Mouse (Mus musculus): ENCODE measurements around the gene Cdh16.
"Not testable (repeated sequence)": the region's sequence is repeated elsewhere in the genome, so short reads cannot be mapped to it uniquely, and the experiment has no call there.

Gene Cdh16

GRCm38 (mm10) chr8:104624161-104624560, at the start of gene Cdh16:
Cdh16 (minus strand) TSS chr8:104624396.
- no peak for DNase-seq (ENCODE audit: low read depth)

DNA sequence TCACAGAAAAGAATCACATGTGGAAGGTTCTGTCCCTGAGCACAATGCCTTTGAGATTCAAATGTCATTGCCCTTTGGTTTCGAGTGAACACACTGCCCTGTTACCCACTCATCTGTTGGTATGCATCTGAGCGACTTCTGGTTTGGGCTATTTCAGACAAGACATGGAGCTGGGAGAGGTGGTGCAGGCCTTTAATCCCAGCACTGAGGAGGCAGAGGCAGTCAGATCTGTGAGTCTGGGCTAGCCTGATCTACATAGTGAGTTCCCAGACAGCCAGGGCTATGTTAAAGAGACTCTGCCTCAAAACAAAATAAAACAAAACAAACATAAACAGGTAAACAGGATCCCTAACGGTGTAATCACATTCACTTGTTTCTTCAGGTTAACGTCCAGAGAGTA, 31.4 kb upstream of the Cdh16 start:
- no peak for DNase-seq (ENCODE audit: low read depth)

DNA sequence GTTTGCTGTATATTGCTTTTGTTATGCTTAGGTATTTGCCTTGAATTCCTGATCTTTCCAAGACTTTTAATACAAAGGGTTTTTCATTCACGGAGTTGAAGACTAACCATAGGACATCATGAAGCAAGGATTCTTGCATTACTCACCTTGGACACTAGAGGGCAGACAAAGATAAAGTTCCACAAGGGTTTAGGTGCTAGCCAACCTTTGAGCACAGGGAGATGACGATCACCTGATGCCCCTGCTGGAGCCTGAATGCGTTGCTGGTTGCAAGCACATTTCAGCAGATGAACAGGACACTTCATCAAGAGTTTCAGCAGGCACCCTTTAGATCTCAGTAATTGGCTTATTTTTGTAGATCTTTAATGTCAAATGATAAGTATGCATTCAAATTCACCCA, 30.8 kb upstream of the Cdh16 start:
- DNase-seq (ENCODE audit: low read depth), result peak; percentile 89

- DNase-seq (ENCODE audit: low read depth), result not testable (repeated sequence)
Measured at GRCm38 (mm10) chr8:104644187-104644586, 20.0 kb upstream of the Cdh16 start.

GRCm38 (mm10) chr8:104642324-104642654, 18.1 kb upstream of the Cdh16 start:
- no peak for DNase-seq (ENCODE audit: low read depth)

GRCm38 (mm10) chr8:104641426-104642323, 17.5 kb upstream of the Cdh16 start, which contains the start of gene Ciao2b:
Ciao2b (minus strand) TSS chr8:104641965.
- peak; percentile 88 for DNase-seq (ENCODE audit: low read depth)

DNA sequence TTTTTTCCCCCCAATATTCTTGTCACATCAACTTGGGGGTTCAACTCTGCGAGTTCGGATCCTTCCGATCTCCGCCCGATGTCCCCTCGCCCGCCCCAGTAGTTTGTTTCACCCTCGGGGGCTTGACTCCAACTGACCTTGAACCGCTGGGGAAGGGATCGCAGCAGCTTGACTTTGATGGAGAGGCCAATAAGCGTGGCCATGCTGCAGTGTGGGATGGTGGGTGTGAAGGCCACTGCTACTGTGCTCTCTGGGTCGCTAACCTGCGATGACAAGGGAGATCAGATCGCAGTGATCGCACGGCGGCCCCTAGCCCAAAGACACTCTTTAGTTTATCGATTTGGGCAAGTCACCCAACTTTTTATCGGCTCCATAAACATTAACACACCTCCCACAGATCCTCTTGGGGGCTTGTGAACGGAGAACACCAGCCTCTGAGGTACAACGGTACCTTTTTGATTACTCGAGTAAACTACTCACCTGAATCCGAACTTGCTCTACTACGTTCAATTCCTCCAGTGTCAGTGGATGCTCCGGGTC, 16.7 kb upstream of the Cdh16 start:
- DNase-seq (ENCODE audit: low read depth), result no peak

DNA sequence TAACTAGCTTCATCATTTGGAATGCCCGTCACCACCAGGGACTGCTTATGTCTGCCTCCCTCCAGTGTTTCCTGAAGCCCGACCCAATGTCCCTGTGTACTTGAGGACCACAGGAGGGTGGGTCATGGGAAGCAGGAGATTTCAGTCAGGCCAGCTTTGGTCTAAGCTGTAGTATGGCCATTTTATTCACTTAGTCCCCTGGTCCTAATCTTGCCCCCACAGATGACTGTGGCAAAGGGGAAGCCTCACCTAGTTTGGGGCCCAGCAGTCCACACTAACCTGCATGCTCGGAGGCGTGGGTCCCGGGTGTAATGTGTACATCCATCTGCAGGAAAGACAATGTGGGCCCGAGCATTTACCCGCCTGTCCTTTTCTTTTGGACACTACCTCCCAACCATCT, 16.0 kb upstream of the Cdh16 start:
- no peak for DNase-seq (ENCODE audit: low read depth)

- DNase-seq (ENCODE audit: low read depth), result peak; percentile 32
Measured at GRCm38 (mm10) chr8:104638010-104638409, 13.8 kb upstream of the Cdh16 start.

- no peak for DNase-seq (ENCODE audit: low read depth)
Measured at GRCm38 (mm10) chr8:104635004-104635710, 11.0 kb upstream of the Cdh16 start.

- no peak for DNase-seq (ENCODE audit: low read depth)
Measured at GRCm38 (mm10) chr8:104633156-104633744, 9.1 kb upstream of the Cdh16 start.

- DNase-seq (ENCODE audit: low read depth), result no peak
Measured at GRCm38 (mm10) chr8:104632486-104632885, 8.3 kb upstream of the Cdh16 start.

GRCm38 (mm10) chr8:104631975-104632374, 7.8 kb upstream of the Cdh16 start:
- no peak for DNase-seq (ENCODE audit: low read depth)

DNA sequence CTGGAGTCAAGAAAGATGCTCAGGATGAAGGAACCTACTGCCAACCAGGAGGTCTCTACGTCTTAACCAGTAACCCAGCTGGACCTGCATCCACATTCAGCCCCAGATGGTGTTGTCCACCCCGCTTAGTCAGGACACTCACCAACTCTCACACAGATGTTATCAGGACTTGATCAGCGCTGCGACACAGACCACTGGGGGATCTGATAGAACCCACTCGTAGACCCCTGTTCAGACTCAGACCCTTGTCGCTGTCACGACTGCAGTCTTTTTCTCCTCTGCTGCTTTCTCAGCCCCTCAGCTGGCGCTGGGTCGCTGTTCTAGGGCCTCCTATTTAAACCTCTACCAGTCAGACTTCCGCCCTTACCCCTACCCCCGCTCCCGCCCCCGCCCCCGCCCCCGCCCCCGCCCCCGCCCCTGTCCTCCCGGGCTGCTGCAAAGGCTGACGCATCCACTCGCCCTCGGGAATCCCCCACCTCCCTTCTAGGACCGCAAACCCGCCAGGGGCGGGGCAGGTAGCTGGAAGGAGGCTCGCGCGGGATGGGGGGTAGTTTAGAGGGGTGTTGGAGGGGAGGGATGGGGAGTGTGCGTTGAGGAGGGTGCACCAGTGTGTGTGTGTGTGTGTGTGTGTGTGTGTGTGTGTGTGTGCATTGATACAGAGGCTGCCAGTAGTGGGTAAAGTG, 6.9 kb upstream of the Cdh16 start, which contains the start of gene Rrad:
TSS of gene Rrad (minus strand) at position 347 of the 683 bp plus-strand sequence.
- peak; percentile 75 for DNase-seq (ENCODE audit: low read depth)

- no peak for DNase-seq (ENCODE audit: low read depth)
Measured at GRCm38 (mm10) chr8:104630574-104630973, 6.4 kb upstream of the Cdh16 start.

DNA sequence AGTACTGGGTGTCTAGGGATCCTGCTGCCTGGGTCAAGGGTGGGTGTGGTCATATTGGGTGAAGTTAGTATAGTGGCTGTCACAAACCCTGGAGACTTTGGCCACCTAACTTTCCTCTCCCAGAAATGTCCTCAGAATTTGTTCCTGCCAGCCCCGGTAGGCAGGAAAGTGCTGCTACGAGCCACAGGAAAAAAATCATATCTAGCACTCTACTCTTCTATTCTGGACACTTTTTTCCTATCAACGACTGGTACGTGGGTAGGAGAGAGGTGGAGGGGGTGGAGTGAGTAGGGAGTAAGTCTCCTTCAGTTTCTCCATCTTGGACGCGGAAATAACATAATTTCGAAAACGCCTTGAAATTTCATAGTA, 5.9 kb upstream of the Cdh16 start:
- DNase-seq (ENCODE audit: low read depth), result no peak

DNA sequence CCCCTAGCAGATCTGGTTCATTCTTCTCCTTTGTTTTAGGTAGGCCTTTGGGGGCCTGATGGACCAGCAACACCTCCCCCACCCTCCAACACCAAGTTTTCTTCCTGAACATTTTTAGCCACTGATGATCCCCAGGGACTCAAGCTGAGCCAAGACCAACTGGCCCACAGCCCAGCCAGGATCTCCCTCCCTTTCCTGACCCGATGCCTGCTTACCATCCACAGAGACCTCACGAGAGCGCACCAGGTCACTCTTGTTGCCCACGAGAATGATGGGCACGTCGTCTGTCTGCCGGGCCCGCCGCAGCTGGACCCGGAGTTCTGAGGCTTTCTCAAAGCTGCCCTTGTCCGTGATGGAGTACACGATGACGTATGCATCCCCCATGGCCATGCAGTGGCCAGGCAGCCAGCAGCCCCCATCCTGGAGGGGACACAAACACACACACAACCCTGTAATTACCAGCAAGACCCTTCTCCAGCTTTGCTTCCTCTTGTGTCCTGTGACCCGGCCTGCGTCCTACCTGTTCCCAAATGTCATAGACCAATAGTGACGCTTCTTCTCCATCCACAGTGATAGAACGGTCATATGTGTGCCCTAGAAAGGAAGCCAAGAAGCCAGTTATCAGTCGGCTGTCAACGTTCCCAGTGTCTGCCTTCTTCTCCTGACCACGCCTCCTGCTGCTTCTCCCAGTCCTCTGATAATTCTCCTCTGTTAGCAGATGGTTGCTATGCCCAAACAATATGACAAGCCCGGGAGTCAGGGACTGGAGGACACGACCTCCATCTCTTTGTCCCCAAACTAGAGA, 5.3 kb upstream of the Cdh16 start:
- DNase-seq (ENCODE audit: low read depth), result no peak

- DNase-seq (ENCODE audit: low read depth), result no peak
Measured at GRCm38 (mm10) chr8:104628402-104628801, 4.2 kb upstream of the Cdh16 start.

DNA sequence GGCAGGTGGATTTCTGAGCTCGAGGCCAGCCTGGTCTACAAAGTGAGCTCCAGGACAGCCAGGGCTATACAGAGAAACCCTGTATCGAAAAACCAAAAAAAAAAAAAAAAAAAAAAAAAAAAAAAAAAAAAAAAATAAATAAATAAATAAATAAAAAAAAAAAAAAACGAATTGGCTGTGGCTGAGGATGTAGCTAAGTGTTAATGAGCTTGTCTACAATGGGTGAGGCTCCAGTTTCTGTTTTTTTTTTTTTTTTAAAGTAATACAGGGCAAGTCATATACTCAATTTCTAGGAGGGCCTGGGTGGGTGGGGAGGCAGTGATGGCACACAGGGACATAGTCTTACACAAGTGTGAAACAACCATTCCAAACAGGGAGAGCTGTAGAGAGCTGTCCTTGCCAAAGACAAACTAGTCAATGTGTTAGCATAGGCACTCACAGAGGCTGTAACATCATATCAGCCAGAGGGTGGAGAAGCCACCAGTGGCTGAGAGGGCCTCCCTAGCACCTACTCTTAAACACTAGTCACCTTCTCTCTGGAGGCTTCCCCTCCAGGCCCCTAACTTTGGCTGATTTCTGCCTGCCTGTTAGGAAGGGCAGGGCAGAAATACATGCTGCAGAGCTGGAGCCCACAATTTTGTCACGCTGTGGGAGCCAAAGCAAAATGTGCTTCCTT, 3.0 kb upstream of the Cdh16 start:
- no peak for DNase-seq (ENCODE audit: low read depth)

GRCm38 (mm10) chr8:104620765-104621164, 3.4 kb downstream of the Cdh16 start:
- no peak for DNase-seq (ENCODE audit: low read depth)

DNA sequence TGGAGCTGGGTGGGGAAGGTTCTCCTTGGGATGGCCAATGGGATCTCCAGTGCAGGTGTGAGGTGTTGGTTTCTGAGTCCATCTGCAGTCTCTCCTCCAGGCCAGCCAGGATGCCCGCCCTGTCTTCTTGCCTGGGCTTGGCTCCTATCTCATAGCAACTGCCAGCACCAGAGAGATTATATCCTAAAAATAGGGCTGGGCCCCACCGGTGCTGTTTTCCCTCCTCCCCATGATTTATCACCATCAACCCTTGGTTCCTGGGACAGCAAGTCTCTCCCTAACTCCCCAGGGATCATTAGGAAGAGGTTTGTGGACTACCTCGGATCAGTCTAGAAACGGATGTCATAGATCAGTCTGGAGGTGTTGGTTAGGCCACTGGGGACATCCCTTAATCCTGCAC, 11.1 kb downstream of the Cdh16 start:
- DNase-seq (ENCODE audit: low read depth), result no peak
